Mouse (Mus musculus): ENCODE data around the gene Guk1. TPM values are rescaled to one million over a fixed set of nuclear protein-coding genes. Genes with fewer than 3 reads are reported as not detected.
A peak's percentile ranks its signal among the peaks of the same experiment; 100 is the strongest.

The Guk1 gene
- polyA plus RNA-seq, 2 experiments, result 40.2 to 64.2 TPM

- no peak for DNase-seq (ENCODE audit: low read depth in 3 of 3, low spot score in 3 of 3)
- H3K9ac ChIP-seq (replicated peaks), result no peak overlapping the region
- no peak overlapping the region for H3K4me3 ChIP-seq (ENCODE audit: insufficient read depth in 1 of 2, low read depth in 2 of 2, low read length in 2 of 2)
- H3K4me1 ChIP-seq (replicated peaks; ENCODE audit: control insufficient read depth in 2 of 2, insufficient read depth in 2 of 2, low read length in 1 of 2), result no peaks in the 10 kb centered on the region
- H3K27ac ChIP-seq, result no peak overlapping the region
- no peak overlapping the region for H3K4me2 ChIP-seq (ENCODE audit: low read depth)
- no peaks in the 10 kb centered on the region for H3K9me3 ChIP-seq (ENCODE audit: control insufficient read depth, low read length)
- no peak for ATAC-seq (ENCODE audit: insufficient read depth)
- 65% methylated on average over 3 of the region's 3 CpGs for WGBS (ENCODE audit: insufficient replicate concordance)
- H3K36me3 ChIP-seq (replicated peaks; ENCODE audit: control insufficient read depth, insufficient read depth, low read depth), result no peaks in the 10 kb centered on the region
- TF ChIP-seq CTCF (IDR thresholded peaks at IDR 0.05; ENCODE audit: low read depth), result no peak
- TF ChIP-seq EP300 (IDR thresholded peaks at IDR 0.05; ENCODE audit: low read depth), result no peak
- no peaks in the 10 kb centered on the region for H3K27me3 ChIP-seq (ENCODE audit: control insufficient read depth, insufficient read depth, low read length)
Measured at GRCm38 (mm10) chr11:59149302-59149701, 42.7 kb downstream of the Guk1 start.

- Histone ChIP-seq H3K36me3 (replicated peaks; ENCODE audit: control insufficient read depth, insufficient read depth, low read depth) (no peaks in the 10 kb centered on the region), H3K4me1 (replicated peaks; ENCODE audit: control insufficient read depth in 2 of 2, insufficient read depth in 2 of 2, low read length in 1 of 2) (peaks cover 0 to 2% of the 10 kb centered on the region in 2 experiments; a peak in 1 of 4 replicates), H3K27me3 (ENCODE audit: control insufficient read depth, insufficient read depth, low read length) (no peaks in the 10 kb centered on the region), H3K9me3 (ENCODE audit: control insufficient read depth, low read length) (no peaks in the 10 kb centered on the region), H3K27ac (no peak overlapping the region), H3K4me3 (ENCODE audit: insufficient read depth in 1 of 2, low read depth in 2 of 2, low read length in 2 of 2) (no peak overlapping the region), H3K4me2 (ENCODE audit: low read depth) (no peak overlapping the region), H3K9ac (replicated peaks) (no peak overlapping the region)
- ATAC-seq (ENCODE audit: insufficient read depth) (no peak), DNase-seq (ENCODE audit: low read depth in 3 of 3, low spot score in 3 of 3) (no peak)
- 74% methylated on average over 5 of the region's 5 CpGs for WGBS (ENCODE audit: insufficient replicate concordance)
- TF ChIP-seq EP300 (IDR thresholded peaks at IDR 0.05; ENCODE audit: low read depth) (no peak), CTCF (IDR thresholded peaks at IDR 0.05; ENCODE audit: low read depth) (no peak)
Measured at GRCm38 (mm10) chr11:59142962-59143361, 49.0 kb downstream of the Guk1 start.

DNA sequence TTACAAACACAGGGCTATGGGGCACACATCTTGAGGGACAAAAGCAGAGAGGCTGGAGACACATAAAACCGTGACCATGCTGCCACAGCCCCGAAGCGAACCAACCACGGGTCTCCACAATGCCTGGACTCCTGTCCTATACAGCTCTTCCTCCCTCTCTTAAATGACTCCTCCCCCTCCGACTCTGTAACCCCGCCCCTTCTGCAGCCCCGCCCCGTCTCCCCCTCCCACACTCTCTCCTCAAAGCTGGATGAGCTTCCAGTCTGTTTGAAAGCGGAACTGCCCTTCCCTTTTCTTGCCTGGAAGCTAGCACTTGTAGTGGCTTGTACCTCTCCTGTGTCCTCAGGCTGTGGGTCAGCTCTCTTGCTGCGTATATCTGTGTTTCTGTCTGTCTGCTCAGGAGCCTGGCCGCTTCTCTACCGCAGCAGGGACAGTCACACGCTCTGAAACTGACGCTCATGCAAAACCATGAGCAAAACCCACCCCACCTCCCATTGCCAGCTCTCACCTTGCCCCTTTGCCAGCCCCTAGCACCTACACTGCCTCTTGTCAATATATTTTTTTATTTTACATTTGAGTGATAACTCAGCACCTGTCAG, 50.1 kb downstream of the Guk1 start:
- TF ChIP-seq EP300 (IDR thresholded peaks at IDR 0.05; ENCODE audit: low read depth) (no peak), CTCF (IDR thresholded peaks at IDR 0.05; ENCODE audit: low read depth) (no peak)
- DNase-seq (ENCODE audit: low read depth in 3 of 3, low spot score in 3 of 3) (no peak), ATAC-seq (ENCODE audit: insufficient read depth) (no peak)
- Histone ChIP-seq H3K36me3 (replicated peaks; ENCODE audit: control insufficient read depth, insufficient read depth, low read depth) (no peaks in the 10 kb centered on the region), H3K9ac (replicated peaks) (no peak overlapping the region), H3K4me1 (replicated peaks; ENCODE audit: control insufficient read depth in 2 of 2, insufficient read depth in 2 of 2, low read length in 1 of 2) (peaks cover 0 to 2% of the 10 kb centered on the region in 2 experiments; a peak in 1 of 4 replicates), H3K4me3 (ENCODE audit: insufficient read depth in 1 of 2, low read depth in 2 of 2, low read length in 2 of 2) (peak overlapping the region in 1 of 2 experiments; percentile 3; a peak in 1 of 4 replicates), H3K27me3 (ENCODE audit: control insufficient read depth, insufficient read depth, low read length) (peaks cover 6% of the 10 kb centered on the region), H3K4me2 (ENCODE audit: low read depth) (peak overlapping the region; percentile 20; the same call in 1 of the 2 replicates), H3K27ac (no peak overlapping the region), H3K9me3 (ENCODE audit: control insufficient read depth, low read length) (no peaks in the 10 kb centered on the region)
- 5% methylated on average over 14 of the region's 14 CpGs for WGBS (ENCODE audit: insufficient replicate concordance)

DNA sequence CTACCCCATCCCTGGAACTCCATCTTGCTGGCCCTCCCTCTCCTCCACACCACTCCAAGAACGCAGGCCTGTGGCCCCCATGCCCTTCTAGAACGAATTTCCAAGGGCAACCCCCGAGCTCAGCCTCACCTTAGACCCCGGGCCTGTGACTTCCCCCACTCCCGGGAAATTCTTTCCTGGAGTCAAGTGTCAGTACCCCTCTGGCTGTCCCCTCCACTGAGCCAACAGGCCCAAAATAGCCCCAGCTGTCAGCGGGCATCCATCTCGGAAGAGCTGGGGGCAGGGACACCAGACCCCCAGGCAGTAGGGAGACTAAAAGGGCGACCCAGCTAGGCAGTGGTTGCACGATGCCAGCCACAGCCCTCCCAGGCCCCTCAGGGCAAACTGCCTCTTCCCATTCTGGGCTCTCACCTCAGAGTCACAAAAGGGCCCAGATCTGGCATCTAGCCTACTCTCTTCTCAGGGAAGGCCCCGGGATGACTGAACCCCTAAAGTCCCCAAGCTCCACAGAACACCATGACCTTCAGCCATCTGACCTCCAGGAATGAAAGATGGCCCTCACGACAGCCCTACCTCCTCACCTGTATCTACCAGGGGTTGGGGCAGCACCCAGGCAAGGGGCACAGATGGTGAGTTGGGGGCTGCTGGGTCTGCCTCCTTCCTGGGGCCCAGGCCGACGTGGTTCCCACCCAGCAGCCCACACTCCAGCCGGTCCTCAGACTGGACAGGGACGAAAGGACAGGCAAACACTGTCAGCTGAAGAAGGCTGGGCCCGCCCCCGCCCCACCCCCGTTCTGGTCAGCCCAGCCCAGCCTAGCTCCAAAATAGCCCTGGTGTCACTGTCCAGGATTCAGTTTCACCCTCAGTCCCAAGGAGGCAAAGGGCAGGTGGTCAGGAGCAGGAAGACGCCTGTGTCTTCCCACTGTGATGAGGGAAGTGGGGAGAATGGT, 53.2 kb downstream of the Guk1 start:
- Histone ChIP-seq H3K4me3 (ENCODE audit: insufficient read depth in 1 of 2, low read depth in 2 of 2, low read length in 2 of 2) (no peak overlapping the region), H3K27me3 (ENCODE audit: control insufficient read depth, insufficient read depth, low read length) (peaks cover 34% of the 10 kb centered on the region), H3K36me3 (replicated peaks; ENCODE audit: control insufficient read depth, insufficient read depth, low read depth) (no peaks in the 10 kb centered on the region), H3K4me1 (replicated peaks; ENCODE audit: control insufficient read depth in 2 of 2, insufficient read depth in 2 of 2, low read length in 1 of 2) (peaks cover 0 to 2% of the 10 kb centered on the region in 2 experiments; a peak in 1 of 4 replicates), H3K27ac (no peak overlapping the region), H3K9me3 (ENCODE audit: control insufficient read depth, low read length) (no peaks in the 10 kb centered on the region), H3K4me2 (ENCODE audit: low read depth) (no peak overlapping the region), H3K9ac (replicated peaks) (no peak overlapping the region)
- no peak for DNase-seq (ENCODE audit: low read depth in 3 of 3, low spot score in 3 of 3)
- ATAC-seq (ENCODE audit: insufficient read depth), result no peak
- TF ChIP-seq CTCF (IDR thresholded peaks at IDR 0.05; ENCODE audit: low read depth) (no peak), EP300 (IDR thresholded peaks at IDR 0.05; ENCODE audit: low read depth) (no peak)
- WGBS (ENCODE audit: insufficient replicate concordance), result 55% methylated on average over 19 of the region's 19 CpGs

All from liver, embryonic 14.5 days (tissue).